Mouse (Mus musculus) brain, embryonic 14.5 days (tissue): ENCODE data around the gene Syce2. TPM values are rescaled to one million over a fixed set of nuclear protein-coding genes. Genes with fewer than 3 reads are reported as not detected.

Source experiments
- DNase-seq: peaks from one replicate; pipeline ENCODE4 v3.0.0-alpha.2; 2011; ENCODE audit warnings: low read depth
- CTCF ChIP-seq: fragments of 200-500 bp; IDR thresholded peaks from 2 replicates; pipeline ENCODE4 v1.5.1; 2012; ENCODE audit warnings: inconsistent platforms, mild to moderate bottlenecking, moderate library complexity, borderline replicate concordance; ENCODE audit not compliant: insufficient read depth, insufficient read length; ENCODE audit errors: extremely low read depth
- POLR2A ChIP-seq: fragments of 200-500 bp; IDR thresholded peaks from 2 replicates; pipeline ENCODE4 v1.6.1; 2012; ENCODE audit warnings: mild to moderate bottlenecking, inconsistent platforms, borderline replicate concordance; ENCODE audit not compliant: poor library complexity, insufficient read depth, insufficient read length, severe bottlenecking; ENCODE audit errors: extremely low read depth
- polyA plus RNA-seq: library from polyadenylated mRNA; depleted of rRNA; stranded (reverse); fragments of >200 nt; gene quantifications from 2 replicates; pipeline ENCODE4 v1.2.3, GENCODE M21; 2012; rRNA removed

The Syce2 gene
- polyA plus RNA-seq, 1 experiment: 15.1 TPM

DNA sequence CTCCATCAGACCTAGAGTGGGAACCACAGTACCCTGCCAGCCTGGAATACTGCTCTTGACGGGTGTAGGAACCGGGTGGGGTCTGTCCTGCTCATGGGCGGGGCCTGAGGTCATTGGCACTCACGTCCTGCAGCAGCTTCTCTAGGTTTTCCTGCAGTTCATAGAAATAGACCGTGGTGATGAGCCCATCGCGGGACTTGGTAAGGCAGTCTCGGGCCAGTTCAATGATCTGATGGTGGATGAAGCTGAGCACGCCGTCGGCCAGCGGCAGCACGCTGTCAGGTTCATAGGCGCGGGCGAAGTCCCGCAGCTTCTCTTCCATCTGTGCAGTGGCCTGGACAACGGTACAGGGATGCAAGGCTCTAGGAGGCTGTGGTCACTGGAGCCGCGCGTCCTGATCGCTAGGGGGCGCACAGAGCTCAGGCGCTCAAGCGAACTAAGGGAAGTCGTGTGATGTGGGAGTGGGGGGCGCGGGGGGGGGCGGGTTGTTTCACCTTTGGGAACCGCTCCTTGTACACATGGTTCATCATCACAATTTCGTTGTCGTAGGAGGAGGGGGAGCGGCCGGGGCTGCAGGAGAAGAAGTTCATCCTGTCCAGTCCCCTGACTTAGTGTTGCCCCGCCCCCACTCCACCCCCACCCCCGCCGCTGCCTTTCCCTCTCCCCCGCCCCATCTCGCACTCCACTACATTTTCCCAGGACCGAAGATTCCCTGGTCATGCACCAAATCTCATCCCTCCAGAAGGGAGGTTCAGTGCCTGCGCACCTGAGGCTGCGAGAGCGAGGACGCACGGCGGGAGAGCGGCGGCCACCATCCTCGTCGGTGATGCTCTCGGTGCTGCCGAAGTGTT is 56.8 kb downstream of the Syce2 start:
- peak; percentile 83 for DNase-seq
- TF ChIP-seq CTCF (peak; percentile 82), POLR2A (no peak)

- TF ChIP-seq POLR2A (no peak), CTCF (no peak)
- no peak for DNase-seq
Observed at GRCm38 (mm10) chr8:84930582-84930981, 58.7 kb downstream of the Syce2 start.

DNA sequence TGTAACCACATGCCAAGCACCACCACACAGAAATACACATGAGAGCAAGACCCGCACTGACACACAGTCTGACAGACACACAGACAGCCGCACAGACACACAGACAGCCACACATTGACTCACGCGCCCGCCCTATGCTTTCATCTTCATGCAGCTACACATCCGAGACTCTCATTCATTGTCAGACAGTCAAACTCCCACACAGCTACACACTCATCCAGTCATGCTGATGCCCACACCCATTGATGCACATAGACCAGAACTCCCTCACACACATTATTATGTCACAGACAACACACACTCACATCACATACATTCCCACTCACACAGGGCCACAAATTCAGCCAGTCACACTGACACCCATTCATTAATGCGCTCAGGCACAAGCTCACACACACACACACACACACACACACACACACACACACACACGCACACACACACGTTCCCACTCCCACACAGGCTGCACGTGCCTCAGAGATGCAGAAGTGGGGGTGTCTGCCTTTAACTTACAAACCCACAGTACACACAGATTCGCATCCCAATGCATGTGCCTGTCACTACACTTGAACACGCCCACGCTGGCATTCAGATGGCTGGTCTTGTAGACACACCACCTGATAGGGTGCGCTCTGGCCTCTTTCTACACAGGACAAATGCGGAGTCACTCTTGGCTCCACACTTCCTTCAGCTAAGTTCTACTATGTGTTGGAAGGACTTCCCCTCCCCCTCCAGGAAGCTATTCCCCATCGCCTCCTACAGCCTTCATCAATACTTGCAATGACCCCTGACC is 62.1 kb downstream of the Syce2 start:
- no peak for TF ChIP-seq POLR2A
- no peak for DNase-seq

DNA sequence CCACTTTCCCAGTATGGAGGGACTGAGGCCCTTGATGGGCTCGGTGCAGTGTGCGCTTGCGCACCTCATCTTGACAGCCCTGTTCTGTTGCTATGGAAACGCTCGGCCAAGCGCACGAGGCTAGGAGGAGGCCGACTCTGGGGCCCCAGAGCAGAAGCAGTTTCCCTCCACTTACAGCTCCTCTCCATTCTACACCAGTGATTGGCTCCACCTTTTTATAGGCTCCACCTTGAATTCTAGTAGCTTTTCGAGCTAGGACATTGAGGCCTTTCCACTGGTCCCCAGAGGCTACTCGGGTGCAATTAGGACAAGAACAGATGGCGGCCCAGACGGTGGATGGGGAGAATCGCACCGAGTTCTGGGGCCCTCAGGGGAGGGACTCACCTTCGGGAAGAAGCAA is 62.9 kb downstream of the Syce2 start:
- DNase-seq: peak; percentile 96
- TF ChIP-seq CTCF: no peak
- no peak for TF ChIP-seq POLR2A

DNA sequence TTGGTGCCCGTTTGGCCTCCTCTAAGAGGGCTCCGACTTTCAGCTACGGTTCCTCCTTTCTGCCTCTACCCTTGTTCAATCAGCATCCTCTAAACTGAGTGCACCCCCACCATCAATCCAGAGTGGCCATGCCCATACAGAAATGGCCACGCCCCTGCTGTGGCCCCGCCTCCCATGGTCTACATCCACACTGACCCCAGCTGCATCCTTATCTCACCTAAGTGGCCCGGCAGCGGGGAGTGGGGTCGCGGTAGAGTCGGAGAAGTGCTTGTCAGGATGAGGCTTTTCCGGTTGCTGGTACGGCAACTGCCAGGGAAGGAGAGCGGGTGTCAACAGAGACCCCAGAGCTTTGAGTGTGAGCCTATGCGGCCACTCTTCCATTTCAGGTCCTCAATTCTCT is 63.6 kb downstream of the Syce2 start:
- DNase-seq: peak; percentile 38
- no peak for TF ChIP-seq CTCF
- no peak for TF ChIP-seq POLR2A

DNA sequence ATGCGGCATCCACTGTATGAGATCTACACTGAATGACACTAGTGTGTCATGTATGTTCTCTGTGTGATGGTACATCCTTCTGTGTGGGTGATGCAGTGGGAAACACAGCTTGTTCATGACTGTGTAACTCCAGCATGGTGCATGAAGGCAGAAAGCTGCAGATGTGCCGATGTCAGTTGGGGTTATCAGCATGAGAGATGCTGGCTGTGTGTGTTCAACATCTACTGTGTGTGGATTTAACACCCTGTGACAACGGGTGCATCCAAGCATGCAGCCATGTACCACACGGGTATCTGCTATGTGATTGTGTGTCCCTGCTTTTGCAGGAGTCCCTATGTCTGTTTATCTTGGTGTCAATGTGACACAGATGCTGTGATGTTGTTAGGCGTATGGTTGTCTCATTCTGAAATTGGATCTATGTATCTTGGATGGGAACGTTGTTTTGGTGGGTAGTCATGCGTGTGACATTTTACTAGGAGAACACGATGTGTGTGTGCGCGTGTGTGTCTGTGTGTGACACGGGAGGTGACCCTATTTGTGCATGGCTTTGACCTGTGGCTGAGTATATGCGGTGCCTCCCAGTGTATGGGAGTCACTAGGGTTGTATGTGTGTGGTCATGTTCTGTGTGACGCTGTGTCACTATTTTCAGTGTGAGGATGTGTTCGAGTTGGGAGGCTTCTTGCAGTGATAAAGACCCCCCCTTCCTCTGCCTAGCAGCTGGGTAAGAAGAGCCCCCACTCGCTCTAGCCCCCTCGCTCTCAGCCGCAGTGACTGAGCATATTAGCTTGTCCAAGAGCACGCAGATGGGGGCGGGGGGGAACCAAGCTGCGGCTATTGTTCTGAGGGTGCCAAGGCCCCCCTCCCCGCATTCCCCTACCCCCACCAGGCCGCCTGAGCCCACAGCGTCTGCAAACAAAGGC is 64.4 kb downstream of the Syce2 start:
- DNase-seq: peak; percentile 64
- TF ChIP-seq CTCF (no peak), POLR2A (no peak)

GRCm38 (mm10) chr8:84936962-84937546 is 65.1 kb downstream of the Syce2 start, which contains the start of gene Mast1:
Gene Mast1 (minus strand): TSS chr8:84937359.
- TF ChIP-seq CTCF: peak; percentile 67
- peak; percentile 87 for TF ChIP-seq POLR2A
- peak; percentile 93 for DNase-seq

Other genes with a start within 250 kb of the Syce2 start
- gene Ier2, start 209.3 kb upstream of the Syce2 start, polyA plus RNA-seq: 7.3 and 11.0 TPM in 2 replicates
- gene Trmt1, start 185.8 kb upstream of the Syce2 start, polyA plus RNA-seq: 113 and 120 TPM in 2 replicates
- gene Nacc1, start 184.2 kb upstream of the Syce2 start, polyA plus RNA-seq: 81.8 and 87.0 TPM in 2 replicates
- 3.4 and 4.7 TPM in 2 replicates for gene Lyl1, start 170.7 kb upstream of the Syce2 start, polyA plus RNA-seq
- gene G430095P16Rik, start 149.1 kb upstream of the Syce2 start, polyA plus RNA-seq: 0.92 and 1.5 TPM in 2 replicates
- gene Nfix, start 71.8 kb upstream of the Syce2 start, polyA plus RNA-seq: 34.0 and 46.8 TPM in 2 replicates
- 8.0 and 8.9 TPM in 2 replicates for gene Dand5, start 49.3 kb upstream of the Syce2 start, polyA plus RNA-seq
- 30.1 and 39.2 TPM in 2 replicates for gene Gadd45gip1, start 40.6 kb upstream of the Syce2 start, polyA plus RNA-seq
- 63.7 and 66.0 TPM in 2 replicates for gene Rad23a, start 31.4 kb upstream of the Syce2 start, polyA plus RNA-seq
- gene Calr, start 25.2 kb upstream of the Syce2 start, polyA plus RNA-seq: 374 and 466 TPM in 2 replicates
- gene Farsa, start 15.1 kb upstream of the Syce2 start, polyA plus RNA-seq: 109 and 153 TPM in 2 replicates
- 41.9 and 55.4 TPM in 2 replicates for gene Gcdh, start 21.8 kb downstream of the Syce2 start, polyA plus RNA-seq
- gene Klf1, start 29.8 kb downstream of the Syce2 start, polyA plus RNA-seq: 0.66 and 0.77 TPM in 2 replicates
- gene Dnase2a, start 36.4 kb downstream of the Syce2 start, polyA plus RNA-seq: 5.1 and 6.8 TPM in 2 replicates
- 133 and 166 TPM in 2 replicates for gene Mast1, start 65.2 kb downstream of the Syce2 start, polyA plus RNA-seq
- gene Rtbdn, start 74.9 kb downstream of the Syce2 start, polyA plus RNA-seq: 7.2 and 7.6 TPM in 2 replicates
- not detected in 2 replicates for gene Gm49661, start 97.3 kb downstream of the Syce2 start, polyA plus RNA-seq
- gene Prdx2, start 97.5 kb downstream of the Syce2 start, polyA plus RNA-seq: 756 and 915 TPM in 2 replicates
- gene Rnaseh2a, start 97.7 kb downstream of the Syce2 start, polyA plus RNA-seq: 41.8 and 51.3 TPM in 2 replicates
- gene Junb, start 106.6 kb downstream of the Syce2 start, polyA plus RNA-seq: 6.7 and 7.1 TPM in 2 replicates
- 21.2 and 27.2 TPM in 2 replicates for gene Hook2, start 118.5 kb downstream of the Syce2 start, polyA plus RNA-seq
- 0.05 and 0.06 TPM in 2 replicates for gene Best2, start 142.4 kb downstream of the Syce2 start, polyA plus RNA-seq
- gene Asna1, start 153.2 kb downstream of the Syce2 start, polyA plus RNA-seq: 224 and 279 TPM in 2 replicates
- gene Trir, start 154.7 kb downstream of the Syce2 start, polyA plus RNA-seq: 191 and 216 TPM in 2 replicates
- gene Tnpo2, start 164.8 kb downstream of the Syce2 start, polyA plus RNA-seq: 129 and 140 TPM in 2 replicates
- gene Fbxw9, start 187.9 kb downstream of the Syce2 start, polyA plus RNA-seq: 102 and 128 TPM in 2 replicates
- gene Gm5741, start 195.9 kb downstream of the Syce2 start, polyA plus RNA-seq: 0.64 TPM in 1 of 2 replicates, not detected in the other
- 74.8 and 77.0 TPM in 2 replicates for gene Dhps, start 199.6 kb downstream of the Syce2 start, polyA plus RNA-seq
- gene Wdr83os, start 208.6 kb downstream of the Syce2 start, polyA plus RNA-seq: 124 and 140 TPM in 2 replicates
- gene Wdr83, start 209.2 kb downstream of the Syce2 start, polyA plus RNA-seq: 64.9 and 86.6 TPM in 2 replicates
- gene Man2b1, start 211.2 kb downstream of the Syce2 start, polyA plus RNA-seq: 21.6 and 23.9 TPM in 2 replicates